Mouse (Mus musculus): ENCODE measurements around the gene Nid1. TPM values are rescaled to one million over a fixed set of nuclear protein-coding genes. Genes with fewer than 3 reads are reported as not detected.
A peak's percentile ranks its signal among the peaks of the same experiment; 100 is the strongest.
"Not testable (repeated sequence)": the region's sequence is repeated elsewhere in the genome, so short reads cannot be mapped to it uniquely, and the experiment has no call there.

Gene Nid1
- polyA plus RNA-seq, 2 experiments = 16.9 to 18.3 TPM

GRCm38 (mm10) chr13:13531923-13532322, 94.6 kb downstream of the Nid1 start:
- ATAC-seq (ENCODE audit: insufficient read depth) = no peak
- no peaks in the 10 kb centered on the region for H3K27me3 ChIP-seq (ENCODE audit: control insufficient read depth, insufficient read depth, low read length)
- H3K9me3 ChIP-seq (ENCODE audit: control insufficient read depth, low read length) = no peaks in the 10 kb centered on the region
- WGBS (ENCODE audit: insufficient replicate concordance) = 48% methylated on average over 7 of the region's 7 CpGs
- no peak overlapping the region for H3K4me3 ChIP-seq (ENCODE audit: insufficient read depth in 1 of 2, low read depth in 2 of 2, low read length in 2 of 2)
- H3K4me1 ChIP-seq (replicated peaks; ENCODE audit: control insufficient read depth in 2 of 2, insufficient read depth in 2 of 2, low read length in 1 of 2) = no peaks in the 10 kb centered on the region; a peak in 1 of 4 replicates
- H3K36me3 ChIP-seq (replicated peaks; ENCODE audit: control insufficient read depth, insufficient read depth, low read depth) = no peaks in the 10 kb centered on the region
- H3K27ac ChIP-seq = no peak overlapping the region
- TF ChIP-seq EP300 (IDR thresholded peaks at IDR 0.05; ENCODE audit: low read depth) = no peak
- TF ChIP-seq CTCF (IDR thresholded peaks at IDR 0.05; ENCODE audit: low read depth) = no peak
- H3K4me2 ChIP-seq (ENCODE audit: low read depth) = no peak overlapping the region
- H3K9ac ChIP-seq (replicated peaks) = no peak overlapping the region
- DNase-seq (ENCODE audit: low read depth in 3 of 3, low spot score in 3 of 3) = no peak

- ATAC-seq (ENCODE audit: insufficient read depth) = no peak
Observed at GRCm38 (mm10) chr13:13536555-13536954, 99.2 kb downstream of the Nid1 start.

GRCm38 (mm10) chr13:13537272-13538015, 100.1 kb downstream of the Nid1 start:
- H3K27ac ChIP-seq = no peak overlapping the region
- H3K27me3 ChIP-seq (ENCODE audit: control insufficient read depth, insufficient read depth, low read length) = no peaks in the 10 kb centered on the region
- H3K4me3 ChIP-seq (ENCODE audit: insufficient read depth in 1 of 2, low read depth in 2 of 2, low read length in 2 of 2) = no peak overlapping the region
- H3K9ac ChIP-seq (replicated peaks) = no peak overlapping the region
- DNase-seq (ENCODE audit: low read depth in 3 of 3, low spot score in 3 of 3) (no peak), ATAC-seq (ENCODE audit: insufficient read depth) (no peak)
- TF ChIP-seq EP300 (IDR thresholded peaks at IDR 0.05; ENCODE audit: low read depth) (no peak), CTCF (IDR thresholded peaks at IDR 0.05; ENCODE audit: low read depth) (no peak)
- no peaks in the 10 kb centered on the region for H3K4me1 ChIP-seq (replicated peaks; ENCODE audit: control insufficient read depth in 2 of 2, insufficient read depth in 2 of 2, low read length in 1 of 2)
- H3K4me2 ChIP-seq (ENCODE audit: low read depth) = no peak overlapping the region
- no peaks in the 10 kb centered on the region for H3K9me3 ChIP-seq (ENCODE audit: control insufficient read depth, low read length)
- no peaks in the 10 kb centered on the region for H3K36me3 ChIP-seq (replicated peaks; ENCODE audit: control insufficient read depth, insufficient read depth, low read depth)
- WGBS (ENCODE audit: insufficient replicate concordance) = 16% methylated on average over 2 of the region's 2 CpGs

More at GRCm38 (mm10) chr13:13536555-13536954, 99.2 kb downstream of the Nid1 start:
- Histone ChIP-seq H3K4me1 (replicated peaks; ENCODE audit: control insufficient read depth in 2 of 2, insufficient read depth in 2 of 2, low read length in 1 of 2) (no peaks in the 10 kb centered on the region), H3K36me3 (replicated peaks; ENCODE audit: control insufficient read depth, insufficient read depth, low read depth) (no peaks in the 10 kb centered on the region), H3K4me2 (ENCODE audit: low read depth) (no peak overlapping the region), H3K27me3 (ENCODE audit: control insufficient read depth, insufficient read depth, low read length) (no peaks in the 10 kb centered on the region), H3K9ac (replicated peaks) (no peak overlapping the region), H3K9me3 (ENCODE audit: control insufficient read depth, low read length) (no peaks in the 10 kb centered on the region), H3K27ac (no peak overlapping the region), H3K4me3 (ENCODE audit: insufficient read depth in 1 of 2, low read depth in 2 of 2, low read length in 2 of 2) (no peak overlapping the region)
- TF ChIP-seq EP300 (IDR thresholded peaks at IDR 0.05; ENCODE audit: low read depth) = no peak
- TF ChIP-seq CTCF (IDR thresholded peaks at IDR 0.05; ENCODE audit: low read depth) = no peak
- no peak for DNase-seq (ENCODE audit: low read depth in 3 of 3, low spot score in 3 of 3)
- WGBS (ENCODE audit: insufficient replicate concordance) = 58% methylated on average over 2 of the region's 2 CpGs

GRCm38 (mm10) chr13:13538585-13539300, 101.4 kb downstream of the Nid1 start:
- Histone ChIP-seq H3K4me2 (ENCODE audit: low read depth) (no peak overlapping the region), H3K36me3 (replicated peaks; ENCODE audit: control insufficient read depth, insufficient read depth, low read depth) (no peaks in the 10 kb centered on the region), H3K27me3 (ENCODE audit: control insufficient read depth, insufficient read depth, low read length) (no peaks in the 10 kb centered on the region), H3K4me1 (replicated peaks; ENCODE audit: control insufficient read depth in 2 of 2, insufficient read depth in 2 of 2, low read length in 1 of 2) (no peaks in the 10 kb centered on the region), H3K27ac (no peak overlapping the region), H3K4me3 (ENCODE audit: insufficient read depth in 1 of 2, low read depth in 2 of 2, low read length in 2 of 2) (no peak overlapping the region), H3K9ac (replicated peaks) (no peak overlapping the region), H3K9me3 (ENCODE audit: control insufficient read depth, low read length) (no peaks in the 10 kb centered on the region)
- ATAC-seq (ENCODE audit: insufficient read depth) (peak; percentile 50; the same call in 1 of the 2 replicates), DNase-seq (ENCODE audit: low read depth in 3 of 3, low spot score in 3 of 3) (no peak)
- peak; percentile 23; the same call in 1 of the 2 replicates for TF ChIP-seq EP300 (IDR thresholded peaks at IDR 0.05; ENCODE audit: low read depth)
- TF ChIP-seq CTCF (IDR thresholded peaks at IDR 0.05; ENCODE audit: low read depth) = no peak
- 10% methylated on average over 4 of the region's 4 CpGs for WGBS (ENCODE audit: insufficient replicate concordance)

GRCm38 (mm10) chr13:13543073-13543472, 105.7 kb downstream of the Nid1 start:
- not testable (repeated sequence) for H3K4me2 ChIP-seq (ENCODE audit: low read depth); H3K9me3 ChIP-seq (ENCODE audit: control insufficient read depth, low read length); H3K9ac ChIP-seq (replicated peaks); H3K36me3 ChIP-seq (replicated peaks; ENCODE audit: control insufficient read depth, insufficient read depth, low read depth); H3K4me1 ChIP-seq (replicated peaks; ENCODE audit: control insufficient read depth in 2 of 2, insufficient read depth in 2 of 2, low read length in 1 of 2); H3K4me3 ChIP-seq (ENCODE audit: insufficient read depth in 1 of 2, low read depth in 2 of 2, low read length in 2 of 2); DNase-seq (ENCODE audit: low read depth in 3 of 3, low spot score in 3 of 3); H3K27me3 ChIP-seq (ENCODE audit: control insufficient read depth, insufficient read depth, low read length); ATAC-seq (ENCODE audit: insufficient read depth); H3K27ac ChIP-seq
- 80% methylated on average over 10 of the region's 10 CpGs for WGBS (ENCODE audit: insufficient replicate concordance)

All from liver, embryonic 14.5 days (tissue).